Mouse (Mus musculus) bone marrow, adult 2 months (tissue): ENCODE measurements at regions not wholly inside any gene's neighbourhood (a gene's known extent, or its start where the extent isn't known, plus 50 kb on each side); places are given as distances from the start of the nearest gene placed in this dataset.

Source experiments
- H3K27ac ChIP-seq: fragments of 200-500 bp; 2 replicates; pipeline ENCODE4 v1.5.1; 2012; ENCODE audit warnings: low read depth, mild to moderate bottlenecking, control low read depth, inconsistent platforms, low read length; ENCODE audit not compliant: control insufficient read depth, poor library complexity, insufficient read depth
- H3K4me1 ChIP-seq: fragments of 200-500 bp; 2 replicates; pipeline ENCODE4 v1.6.1; 2011; ENCODE audit warnings: low read length; ENCODE audit not compliant: control insufficient read depth, insufficient read depth
- H3K4me3 ChIP-seq: fragments of 200-500 bp; replicated peaks from 2 replicates; pipeline ENCODE3; 2011; ENCODE audit warnings: mild to moderate bottlenecking, low read depth, low read length, control low read depth; ENCODE audit not compliant: control insufficient read depth
- CTCF ChIP-seq: fragments of 200-500 bp; IDR thresholded peaks from 2 replicates; pipeline ENCODE4 v1.5.1; 2011; ENCODE audit warnings: low read length, control low read depth; ENCODE audit not compliant: control insufficient read depth, insufficient read depth
- POLR2A ChIP-seq: fragments of 200-500 bp; IDR thresholded peaks from 2 replicates; pipeline ENCODE4 v1.6.1; 2011; ENCODE audit warnings: low read depth, mild to moderate bottlenecking, control low read depth, low read length, borderline replicate concordance; ENCODE audit not compliant: control insufficient read depth
- WGBS: fragments of 180-500 bp; shearing (Covaris S2); methylation state at CpG from one replicate; pipeline ENCODE4 v1.1.7; 2018; 5-methylcytosine and 5-hydroxymethylcytosine counted together

DNA sequence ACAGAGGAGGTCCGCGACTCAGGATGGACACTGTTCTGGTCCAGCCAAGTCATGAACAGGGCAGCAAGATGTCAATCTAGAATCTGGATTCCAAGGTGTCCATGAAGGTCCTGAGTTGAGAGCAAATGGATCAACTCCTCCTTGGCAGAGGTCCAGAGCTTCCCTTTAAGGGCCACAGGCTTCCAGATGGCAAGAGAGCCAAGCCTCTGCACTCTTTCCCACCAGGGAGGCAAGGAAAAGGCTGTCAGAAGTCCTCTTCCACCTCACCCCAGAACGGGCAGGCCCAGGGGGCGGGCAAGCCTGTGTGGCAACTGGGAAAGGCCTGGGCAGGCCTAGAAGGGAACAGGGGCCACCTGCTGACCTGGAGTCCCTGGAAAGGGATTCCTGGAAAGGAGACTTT, 58.7 kb upstream of the Ppp1r26 start:
- TF ChIP-seq POLR2A (no peak), CTCF (no peak)
- Histone ChIP-seq H3K4me1 (peaks cover 2% of the 10 kb centered on the region), H3K4me3 (no peak overlapping the region), H3K27ac (no peak overlapping the region)
- 77% methylated on average over 4 of the region's 4 CpGs for WGBS

DNA sequence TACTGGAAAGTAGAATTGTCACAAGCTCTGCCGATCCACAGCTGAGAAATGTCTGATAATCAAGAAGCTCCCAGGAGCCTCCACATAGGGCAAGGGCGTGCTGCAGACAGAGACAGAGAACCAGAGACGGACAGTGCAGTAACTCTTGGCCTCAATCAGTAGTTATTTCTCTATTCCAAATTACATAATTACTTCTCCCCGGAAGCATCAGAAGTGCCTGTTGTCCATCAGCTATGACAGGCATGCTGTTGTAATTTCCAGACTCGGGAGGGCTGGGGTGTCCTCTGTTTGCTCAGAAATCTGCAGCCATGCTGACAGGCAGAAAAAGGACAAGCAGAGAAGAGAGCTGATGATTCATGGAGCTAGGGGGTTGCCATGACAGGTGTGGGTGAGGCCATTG, 56.9 kb upstream of the Ppp1r26 start:
- TF ChIP-seq POLR2A (no peak), CTCF (no peak)
- WGBS: 47% methylated on average over 5 of the region's 5 CpGs

DNA sequence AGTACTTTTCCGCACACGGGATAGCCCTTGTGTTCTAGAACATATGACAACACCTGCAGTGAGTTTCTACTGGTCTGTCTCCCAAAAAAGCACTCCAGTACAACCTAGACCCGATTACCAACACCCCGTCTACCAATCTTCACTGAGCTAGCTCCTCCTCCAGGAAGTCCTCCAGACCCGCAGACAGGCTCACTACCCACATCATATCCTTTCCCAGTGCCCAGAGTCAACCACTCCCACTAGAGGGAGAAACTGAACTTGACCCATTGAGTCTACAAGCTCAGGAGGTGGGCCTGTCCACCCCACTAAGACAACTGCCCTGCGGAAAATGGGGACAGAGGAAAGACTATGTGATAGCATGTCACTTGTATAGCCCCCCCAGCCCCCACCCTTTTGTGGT, 51.2 kb upstream of the Ppp1r26 start:
- TF ChIP-seq POLR2A: no peak
- TF ChIP-seq CTCF: no peak
- no peak overlapping the region for H3K27ac ChIP-seq
- no peak overlapping the region for H3K4me3 ChIP-seq
- 38% methylated on average over 6 of the region's 6 CpGs for WGBS
- H3K4me1 ChIP-seq: no peaks in the 10 kb centered on the region

More for the DNA sequence above, 56.9 kb upstream of the Ppp1r26 start:
- Histone ChIP-seq H3K4me1 (peaks cover 2% of the 10 kb centered on the region), H3K27ac (no peak overlapping the region), H3K4me3 (no peak overlapping the region)
